Mouse (Mus musculus) liver, postnatal 0 days (tissue): Measurements from ENCODE around the gene Actl11.

ENCODE experiments used
- CTCF ChIP-seq: sonication (generic); IDR thresholded peaks from 2 replicates; pipeline ENCODE4 v1.5.1; 2016; ENCODE audit warnings: antibody characterized with exemption, low read depth
- EP300 ChIP-seq: IDR thresholded peaks from 2 replicates; pipeline ENCODE4 v1.6.1; 2016; ENCODE audit warnings: antibody characterized with exemption, low read depth, mild to moderate bottlenecking

GRCm38 (mm10) chr9:107961351-107961762, 33.1 kb downstream of the Actl11 start:
- TF ChIP-seq EP300 (no peak), CTCF (no peak)
